In genomic region chr11:81966626-81967289, GRCm38 (mm10) we compare ENCODE assay signal across 8 mouse cellular contexts. TPM values are rescaled to one million over a fixed set of nuclear protein-coding genes. Genes with fewer than 3 reads are reported as not detected.
DNase-seq lines count a peak whose midpoint lies in the region; ATAC-seq and TF ChIP-seq lines count a peak whose summit lies in the region.

No protein-coding gene starts in this region.

- H3K4me2 ChIP-seq in embryonic facial prominence, embryonic 14.5 days (ENCODE audit: low read depth, low read length) = no peak overlapping the region

- peak; percentile 80 for DNase-seq in heart, embryonic 10.5 days (ENCODE audit: low spot score)
- no peak for DNase-seq in heart, adult 2 months
- peak; percentile 5 for DNase-seq in MEL (ENCODE audit: low read depth, low spot score)
- peak; percentile 76 for DNase-seq in embryonic facial prominence, embryonic 14.5 days (ENCODE audit: low spot score)
- DNase-seq in left cerebral cortex, postnatal 10 days (ENCODE audit: extremely low spot score in 1 of 2, low spot score in 2 of 2) = peak; percentile 26 to 72
- DNase-seq in ovary, postnatal 14 days (ENCODE audit: low spot score) = peak; percentile 32
- DNase-seq in thymus, postnatal 14 days = no peak
- DNase-seq in urinary bladder, adult 2 months (ENCODE audit: low spot score) = no peak

- H3K4me1 ChIP-seq in heart, embryonic 10.5 days = 0 out of 2 replicates have a peak, but pooled peaks cover 5% of the 10 kb centered on the region
- no peaks in the 10 kb centered on the region for H3K4me1 ChIP-seq in heart, adult 2 months (ENCODE audit: control insufficient read depth, insufficient read depth, low read length)
- no peaks in the 10 kb centered on the region for H3K4me1 ChIP-seq in MEL (ENCODE audit: control insufficient read depth in 1 of 2, insufficient read depth in 2 of 2, low read length in 2 of 2)
- H3K4me1 ChIP-seq in embryonic facial prominence, embryonic 14.5 days (ENCODE audit: control insufficient read depth, insufficient read depth, low read length) = no peaks in the 10 kb centered on the region

- no peak for TF ChIP-seq CTCF in heart, adult 2 months (IDR thresholded peaks at IDR 0.05)
- TF ChIP-seq CTCF in MEL (IDR thresholded peaks at IDR 0.05 in 2 of 3, conservative IDR thresholded peaks at IDR 0.05 in 1 of 3; ENCODE audit: control insufficient read depth in 1 of 3, insufficient read depth in 1 of 3, low read depth in 2 of 3, low read length in 3 of 3, poor library complexity in 1 of 3, severe bottlenecking in 1 of 3) = no peak

- TF ChIP-seq RAD21 in MEL (IDR thresholded peaks at IDR 0.05; ENCODE audit: low read depth, low read length) = no peak

- intact Hi-C loops in heart, adult 2 months (cut with DNase I) = no loop called here
- intact Hi-C loops in left cerebral cortex, postnatal 10 days (cut with DNase I) = loop anchor here (5.0 to 10.0 kb wide), 2 partner anchors 192 to 329 kb away; no protein-coding TSS in a partner anchor

- H3K27ac ChIP-seq in heart, embryonic 10.5 days = no peak overlapping the region
- no peak overlapping the region for H3K27ac ChIP-seq in heart, adult 2 months
- H3K27ac ChIP-seq in MEL (ENCODE audit: control insufficient read depth, low read depth, low read length) = no peak overlapping the region
- H3K27ac ChIP-seq in embryonic facial prominence, embryonic 14.5 days (replicated peaks; ENCODE audit: low read depth, low read length) = no peak overlapping the region

- no peak for TF ChIP-seq EP300 in heart, adult 2 months (IDR thresholded peaks at IDR 0.05; ENCODE audit: insufficient read depth, low read depth, low read length)
- TF ChIP-seq EP300 in MEL (IDR thresholded peaks at IDR 0.05; ENCODE audit: low read depth in 1 of 2, low read length in 2 of 2) = no peak

- H3K36me3 ChIP-seq in heart, embryonic 10.5 days = no peaks in the 10 kb centered on the region
- H3K36me3 ChIP-seq in heart, adult 2 months (ENCODE audit: control insufficient read depth, insufficient read depth, low read length) = no peaks in the 10 kb centered on the region
- no peaks in the 10 kb centered on the region for H3K36me3 ChIP-seq in MEL (ENCODE audit: control insufficient read depth in 1 of 2, insufficient read depth in 2 of 2, low read length in 2 of 2)
- no peaks in the 10 kb centered on the region for H3K36me3 ChIP-seq in embryonic facial prominence, embryonic 14.5 days (ENCODE audit: control insufficient read depth, insufficient read depth, low read length)

- WGBS in heart, embryonic 10.5 days = 12% methylated on average over 15 of the region's 15 CpGs
- WGBS in heart, adult 2 months = 11% methylated on average over 15 of the region's 15 CpGs
- WGBS in embryonic facial prominence, embryonic 14.5 days = 9% methylated on average over 15 of the region's 15 CpGs

- H3K9me3 ChIP-seq in heart, embryonic 10.5 days = no peaks in the 10 kb centered on the region
- no peaks in the 10 kb centered on the region for H3K9me3 ChIP-seq in MEL (replicated peaks; ENCODE audit: insufficient read depth, low read length)
- no peaks in the 10 kb centered on the region for H3K9me3 ChIP-seq in embryonic facial prominence, embryonic 14.5 days (ENCODE audit: control insufficient read depth, low read length)

- no peak overlapping the region for H3K4me3 ChIP-seq in heart, embryonic 10.5 days
- no peak overlapping the region for H3K4me3 ChIP-seq in heart, adult 2 months
- H3K4me3 ChIP-seq in MEL (ENCODE audit: control insufficient read depth in 1 of 2, insufficient read depth in 1 of 2, low read depth in 2 of 2, low read length in 2 of 2) = no peak overlapping the region
- H3K4me3 ChIP-seq in embryonic facial prominence, embryonic 14.5 days (ENCODE audit: low read depth, low read length) = no peak overlapping the region

- peaks cover 57% of the 10 kb centered on the region for H3K27me3 ChIP-seq in heart, embryonic 10.5 days (ENCODE audit: insufficient read depth, poor library complexity, severe bottlenecking)
- H3K27me3 ChIP-seq in heart, adult 2 months (ENCODE audit: control insufficient read depth, insufficient read depth, low read length) = peaks cover 3% of the 10 kb centered on the region
- no peaks in the 10 kb centered on the region for H3K27me3 ChIP-seq in MEL (ENCODE audit: control insufficient read depth in 1 of 2, insufficient read depth in 2 of 2, low read length in 2 of 2)
- peaks cover 36% of the 10 kb centered on the region for H3K27me3 ChIP-seq in embryonic facial prominence, embryonic 14.5 days (replicated peaks; ENCODE audit: control insufficient read depth, insufficient read depth, low read length)

- H3K9ac ChIP-seq in heart, adult 2 months (ENCODE audit: low read depth, low read length) = no peak overlapping the region
- H3K9ac ChIP-seq in MEL (ENCODE audit: control insufficient read depth, low read depth, low read length, poor library complexity, severe bottlenecking) = no peak overlapping the region
- H3K9ac ChIP-seq in embryonic facial prominence, embryonic 14.5 days (ENCODE audit: low read depth, low read length) = no peak overlapping the region

- no peak for ATAC-seq in embryonic facial prominence, embryonic 14.5 days (ENCODE audit: low read depth)

- no peak for TF ChIP-seq POLR2A in heart, adult 2 months (IDR thresholded peaks at IDR 0.05; ENCODE audit: insufficient read depth, low read depth, low read length)
- TF ChIP-seq POLR2A in MEL (IDR thresholded peaks at IDR 0.05; ENCODE audit: control insufficient read depth in 1 of 2, insufficient read depth in 1 of 2, low read depth in 1 of 2, low read length in 2 of 2, poor library complexity in 1 of 2) = no peak

- no peaks in the 10 kb centered on the region for H3K79me2 ChIP-seq in heart, adult 2 months (replicated peaks; ENCODE audit: control insufficient read depth, insufficient read depth, low read length)
- no peaks in the 10 kb centered on the region for H3K79me2 ChIP-seq in MEL (ENCODE audit: control insufficient read depth, insufficient read depth, low read length, poor library complexity)

TF ChIP-seq in MEL, 35 proteins besides CTCF, POLR2A, EP300 and RAD21:
- TF ChIP-seq ETS1 (IDR thresholded peaks at IDR 0.05; ENCODE audit: low read depth, low read length) (no peak), MAX (IDR thresholded peaks at IDR 0.05; ENCODE audit: low read length) (no peak), ZMIZ1 (IDR thresholded peaks at IDR 0.05; ENCODE audit: low read depth, low read length) (no peak), ZKSCAN1 (IDR thresholded peaks at IDR 0.05; ENCODE audit: low read depth, low read length) (no peak), TCF12 (IDR thresholded peaks at IDR 0.05; ENCODE audit: low read depth, low read length) (no peak), GATA1 (IDR thresholded peaks at IDR 0.05; ENCODE audit: low read depth, low read length) (no peak), JUND (IDR thresholded peaks at IDR 0.05; ENCODE audit: low read depth, low read length) (no peak), MEF2A (IDR thresholded peaks at IDR 0.05; ENCODE audit: extremely low read depth, insufficient replicate concordance, low read depth, low read length, poor library complexity, severe bottlenecking) (no peak)

RNA-seq across cellular contexts. Expression of gene Asic2, which starts 1.5 kb away (rescaled TPM):
- 0.07 and 0.77 TPM in 2 replicates for polyA plus RNA-seq in heart, embryonic 10.5 days (2016; fragmentation: Nextera tagmentation; extraction: Ambion mirVana)
- total RNA-seq in heart, adult 2 months (2021) = not detected
- polyA plus RNA-seq in heart, adult 2 months (2012; rRNA removed) = 0.06 TPM in 1 of 2 replicates, not detected in the other
- total RNA-seq in MEL (2012; rRNA removed) = not detected in 2 replicates
- not detected for polyA plus RNA-seq in MEL (2012; ENCODE audit: insufficient read depth in 1 of 2, insufficient read length in 2 of 2, low read depth in 1 of 2, low replicate concordance in 2 of 2, missing spikeins in 1 of 2)
- polyA plus RNA-seq in embryonic facial prominence, embryonic 14.5 days (2014; fragmentation: Nextera tagmentation; extraction: Ambion mirVana) = 0.43 and 0.65 TPM in 2 replicates
- total RNA-seq in left cerebral cortex, postnatal 10 days (2021) = 10 to 100 TPM; 82.0 to 86.5 TPM
- 1.2 and 1.5 TPM in 2 replicates for polyA plus RNA-seq in urinary bladder, adult 2 months (2012; rRNA removed)

Comparison
In these comparisons a context has a peak if more than half of its experiments do, and no peak if none do; other contexts are left out.
1. DNase-seq: peak in heart, embryonic 10.5 days (single experiment), MEL (single experiment), embryonic facial prominence, embryonic 14.5 days (single experiment), left cerebral cortex, postnatal 10 days (2 of 2) and ovary, postnatal 14 days (single experiment); none in heart, adult 2 months (0 of 2), thymus, postnatal 14 days (single experiment) and urinary bladder, adult 2 months (single experiment).